Comparison of ENCODE assay signal across 10 mouse cellular contexts in the genomic region with DNA sequence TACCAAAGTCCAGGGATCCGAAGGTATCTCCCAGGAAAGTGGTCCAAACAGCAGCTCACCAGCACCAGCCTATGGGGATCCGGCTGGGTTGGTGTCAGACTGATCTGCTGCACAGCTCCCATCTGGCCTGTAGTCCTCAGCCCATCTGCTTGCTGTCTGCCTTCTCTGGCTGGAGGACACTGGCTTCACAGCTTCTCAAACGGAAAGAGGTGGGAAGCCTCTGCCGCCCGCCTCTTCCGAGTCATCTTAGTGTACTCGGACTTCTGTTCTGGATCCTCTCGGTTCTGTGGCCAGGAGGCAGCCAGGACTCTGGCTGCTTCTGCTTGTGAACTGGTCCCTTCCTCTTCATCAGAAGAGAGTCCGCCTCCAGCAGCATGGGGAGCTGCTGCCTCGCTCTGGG. TPM values are rescaled to one million over a fixed set of nuclear protein-coding genes. Genes with fewer than 3 reads are reported as not detected.
DNase-seq lines count a peak whose midpoint lies in the region; ATAC-seq and TF ChIP-seq lines count a peak whose summit lies in the region.
"Had no signal": no experiment of that assay in that cellular context is flagged by ENCODE, and none has a peak within 500 bp of the region (broad histone marks: within the 10 kb centered on the region; RNA-seq: fewer than 3 reads in every experiment).

No protein-coding gene starts in this region.

- H3K9ac ChIP-seq in forebrain, embryonic 13.5 days: no peak overlapping the region
- H3K9ac ChIP-seq in forebrain, embryonic 16.5 days (replicated peaks; ENCODE audit: low read depth, low read length): no peak overlapping the region
- no peak overlapping the region for H3K9ac ChIP-seq in liver, postnatal 0 days (replicated peaks)
- H3K9ac ChIP-seq in liver, embryonic 11.5 days (ENCODE audit: low read depth, low read length): no peak overlapping the region
- H3K9ac ChIP-seq: neural tube, embryonic 12.5 days had no signal

- H3K4me1 ChIP-seq in forebrain, embryonic 13.5 days: peaks cover 4% of the 10 kb centered on the region; the same call in 1 of the 2 replicates
- no peaks in the 10 kb centered on the region for H3K4me1 ChIP-seq in forebrain, embryonic 16.5 days (replicated peaks; ENCODE audit: control insufficient read depth, insufficient read depth, low read length)
- H3K4me1 ChIP-seq in liver, postnatal 0 days (ENCODE audit: insufficient read depth): 0 out of 2 replicates have a peak, but pooled peaks cover 4% of the 10 kb centered on the region
- no peaks in the 10 kb centered on the region for H3K4me1 ChIP-seq in liver, embryonic 11.5 days (replicated peaks; ENCODE audit: control insufficient read depth, insufficient read depth, low read length)
- peaks cover 21% of the 10 kb centered on the region for H3K4me1 ChIP-seq in olfactory bulb, adult 2 months (ENCODE audit: control insufficient read depth, insufficient read depth, low read length)

- ATAC-seq in forebrain, embryonic 13.5 days: no peak
- ATAC-seq in forebrain, embryonic 16.5 days: no peak
- ATAC-seq in liver, postnatal 0 days: no peak
- no peak for ATAC-seq in liver, embryonic 11.5 days (replicated peaks; ENCODE audit: low FRiP score)
- ATAC-seq: intestine, embryonic 16.5 days had no signal

- WGBS in forebrain, embryonic 13.5 days: 82% methylated on average over 10 of the region's 10 CpGs
- 78% methylated on average over 10 of the region's 10 CpGs for WGBS in forebrain, embryonic 16.5 days
- 80% methylated on average over 10 of the region's 10 CpGs for WGBS in liver, postnatal 0 days (ENCODE audit: insufficient replicate concordance)
- WGBS in liver, embryonic 11.5 days: 85% methylated on average over 10 of the region's 10 CpGs
- 46% methylated on average over 10 of the region's 10 CpGs for WGBS in olfactory bulb, adult 2 months

- no peak for TF ChIP-seq CTCF in liver, postnatal 0 days (IDR thresholded peaks at IDR 0.05; ENCODE audit: low read depth)
- TF ChIP-seq CTCF in olfactory bulb, adult 2 months (IDR thresholded peaks at IDR 0.05; ENCODE audit: insufficient read depth, low read depth, low read length): no peak

- H3K27ac ChIP-seq in forebrain, embryonic 13.5 days: peak overlapping the region; percentile 44; the same call in 1 of the 2 replicates
- no peak overlapping the region for H3K27ac ChIP-seq in forebrain, embryonic 16.5 days (ENCODE audit: low read length)
- H3K27ac ChIP-seq in liver, postnatal 0 days (ENCODE audit: low read depth): 0 out of 2 replicates have a peak overlapping the region, but pooled peaks have one; percentile 11
- no peak overlapping the region for H3K27ac ChIP-seq in liver, embryonic 11.5 days (ENCODE audit: low read depth, low read length)
- peak overlapping the region; percentile 87 for H3K27ac ChIP-seq in olfactory bulb, adult 2 months (ENCODE audit: insufficient read depth, low read depth, low read length)
- H3K27ac ChIP-seq: neural tube, embryonic 12.5 days had no signal

- no peak for TF ChIP-seq EP300 in liver, postnatal 0 days (IDR thresholded peaks at IDR 0.05; ENCODE audit: low read depth)

- peaks cover 94% of the 10 kb centered on the region for H3K36me3 ChIP-seq in forebrain, embryonic 13.5 days (ENCODE audit: poor library complexity, severe bottlenecking)
- H3K36me3 ChIP-seq in forebrain, embryonic 16.5 days (ENCODE audit: control insufficient read depth, insufficient read depth): peaks cover 28% of the 10 kb centered on the region
- peaks cover 58% of the 10 kb centered on the region for H3K36me3 ChIP-seq in liver, postnatal 0 days (replicated peaks; ENCODE audit: insufficient read depth, low read length)
- H3K36me3 ChIP-seq in liver, embryonic 11.5 days (ENCODE audit: control insufficient read depth, insufficient read depth, low read length): peaks cover 32% of the 10 kb centered on the region

- H3K9me3 ChIP-seq in forebrain, embryonic 13.5 days (replicated peaks): no peaks in the 10 kb centered on the region
- H3K9me3 ChIP-seq in forebrain, embryonic 16.5 days (ENCODE audit: control insufficient read depth, low read length): no peaks in the 10 kb centered on the region
- no peaks in the 10 kb centered on the region for H3K9me3 ChIP-seq in liver, postnatal 0 days (ENCODE audit: low read length)
- H3K9me3 ChIP-seq in liver, embryonic 11.5 days (ENCODE audit: control insufficient read depth, low read length): no peaks in the 10 kb centered on the region
- H3K9me3 ChIP-seq: neural tube, embryonic 12.5 days had no signal

- DNase-seq in liver, postnatal 0 days: no peak
- DNase-seq in liver, embryonic 11.5 days (ENCODE audit: low spot score): no peak
- DNase-seq in heart, postnatal 36 days: peak; percentile 41 to 50
- no peak for DNase-seq in ovary, postnatal 36 days (ENCODE audit: low spot score)
- DNase-seq in kidney, postnatal 36 days: no peak

- no peak overlapping the region for H3K4me2 ChIP-seq in forebrain, embryonic 13.5 days
- no peak overlapping the region for H3K4me2 ChIP-seq in forebrain, embryonic 16.5 days (ENCODE audit: low read length)
- H3K4me2 ChIP-seq in liver, postnatal 0 days (ENCODE audit: low read depth, low read length): no peak overlapping the region
- no peak overlapping the region for H3K4me2 ChIP-seq in liver, embryonic 11.5 days
- H3K4me2 ChIP-seq: neural tube, embryonic 12.5 days had no signal

- TF ChIP-seq POLR2A in olfactory bulb, adult 2 months (IDR thresholded peaks at IDR 0.05; ENCODE audit: insufficient read depth, low read depth, low read length): no peak

- no peak overlapping the region for H3K4me3 ChIP-seq in forebrain, embryonic 13.5 days
- no peak overlapping the region for H3K4me3 ChIP-seq in forebrain, embryonic 16.5 days (replicated peaks; ENCODE audit: low read length)
- H3K4me3 ChIP-seq in liver, postnatal 0 days (ENCODE audit: low read depth, low read length): no peak overlapping the region
- no peak overlapping the region for H3K4me3 ChIP-seq in liver, embryonic 11.5 days (ENCODE audit: low read depth, low read length)
- H3K4me3 ChIP-seq in olfactory bulb, adult 2 months (ENCODE audit: insufficient read depth, low read depth, low read length): no peak overlapping the region
- H3K4me3 ChIP-seq: neural tube, embryonic 12.5 days had no signal

- H3K27me3 ChIP-seq in forebrain, embryonic 13.5 days: no peaks in the 10 kb centered on the region
- no peaks in the 10 kb centered on the region for H3K27me3 ChIP-seq in forebrain, embryonic 16.5 days (replicated peaks; ENCODE audit: control insufficient read depth, insufficient read depth, low read length)
- no peaks in the 10 kb centered on the region for H3K27me3 ChIP-seq in liver, postnatal 0 days (ENCODE audit: insufficient read depth, low read length)
- H3K27me3 ChIP-seq in liver, embryonic 11.5 days (replicated peaks; ENCODE audit: control insufficient read depth, insufficient read depth, low read length): no peaks in the 10 kb centered on the region
- H3K27me3 ChIP-seq: neural tube, embryonic 12.5 days had no signal

- intact Hi-C loops in heart, postnatal 36 days (cut with DNase I): no loop called here

RNA-seq across cellular contexts. Expression of a gene that starts 16.4 kb away (rescaled TPM):
- 48.3 and 56.8 TPM in 2 replicates for polyA plus RNA-seq in forebrain, embryonic 13.5 days (2015; fragmentation: Nextera tagmentation; extraction: Ambion mirVana)
- 60.6 and 63.2 TPM in 2 replicates for polyA plus RNA-seq in forebrain, embryonic 16.5 days (2015; fragmentation: Nextera tagmentation; extraction: Ambion mirVana)
- 6.9 and 8.1 TPM in 2 replicates for polyA plus RNA-seq in liver, postnatal 0 days (2015; fragmentation: Nextera tagmentation; extraction: Ambion mirVana)
- polyA plus RNA-seq in liver, embryonic 11.5 days (2014; fragmentation: Nextera tagmentation; extraction: Ambion mirVana): 30.0 and 31.7 TPM in 2 replicates
- 10 to 100 TPM; 28.0 to 28.1 TPM for total RNA-seq in heart, postnatal 36 days (2021)
- polyA plus RNA-seq in olfactory bulb, adult 2 months (2012; ENCODE audit: insufficient read depth, insufficient read length, low replicate concordance, missing spikeins): not detected in 2 replicates

RNA-seq across cellular contexts. Expression of a gene that starts 16.5 kb away (rescaled TPM):
- 27.3 and 30.7 TPM in 2 replicates for polyA plus RNA-seq in forebrain, embryonic 13.5 days (2015; fragmentation: Nextera tagmentation; extraction: Ambion mirVana)
- polyA plus RNA-seq in forebrain, embryonic 16.5 days (2015; fragmentation: Nextera tagmentation; extraction: Ambion mirVana): 33.7 and 40.4 TPM in 2 replicates
- 10.7 and 11.3 TPM in 2 replicates for polyA plus RNA-seq in liver, postnatal 0 days (2015; fragmentation: Nextera tagmentation; extraction: Ambion mirVana)
- 47.1 and 47.3 TPM in 2 replicates for polyA plus RNA-seq in liver, embryonic 11.5 days (2014; fragmentation: Nextera tagmentation; extraction: Ambion mirVana)
- total RNA-seq in heart, postnatal 36 days (2021): 10 to 100 TPM; 14.6 to 15.4 TPM
- polyA plus RNA-seq in olfactory bulb, adult 2 months (2012; ENCODE audit: insufficient read depth, insufficient read length, low replicate concordance, missing spikeins): not detected in 2 replicates

RNA-seq across cellular contexts. Expression of a gene that starts 25.8 kb away (rescaled TPM):
- polyA plus RNA-seq in forebrain, embryonic 13.5 days (2015; fragmentation: Nextera tagmentation; extraction: Ambion mirVana): 18.6 and 20.5 TPM in 2 replicates
- 20.1 and 21.3 TPM in 2 replicates for polyA plus RNA-seq in forebrain, embryonic 16.5 days (2015; fragmentation: Nextera tagmentation; extraction: Ambion mirVana)
- 6.3 and 6.7 TPM in 2 replicates for polyA plus RNA-seq in liver, postnatal 0 days (2015; fragmentation: Nextera tagmentation; extraction: Ambion mirVana)
- 13.2 and 13.4 TPM in 2 replicates for polyA plus RNA-seq in liver, embryonic 11.5 days (2014; fragmentation: Nextera tagmentation; extraction: Ambion mirVana)
- total RNA-seq in heart, postnatal 36 days (2021): 10 to 100 TPM; 10.8 to 12.8 TPM
- not detected in 2 replicates for polyA plus RNA-seq in olfactory bulb, adult 2 months (2012; ENCODE audit: insufficient read depth, insufficient read length, low replicate concordance, missing spikeins)

RNA-seq across cellular contexts. Expression of a gene that starts 25.9 kb away (rescaled TPM):
- polyA plus RNA-seq in forebrain, embryonic 13.5 days (2015; fragmentation: Nextera tagmentation; extraction: Ambion mirVana): 273 and 275 TPM in 2 replicates
- 162 and 174 TPM in 2 replicates for polyA plus RNA-seq in forebrain, embryonic 16.5 days (2015; fragmentation: Nextera tagmentation; extraction: Ambion mirVana)
- polyA plus RNA-seq in liver, postnatal 0 days (2015; fragmentation: Nextera tagmentation; extraction: Ambion mirVana): 67.8 and 69.6 TPM in 2 replicates
- polyA plus RNA-seq in liver, embryonic 11.5 days (2014; fragmentation: Nextera tagmentation; extraction: Ambion mirVana): 309 and 318 TPM in 2 replicates
- 10 to 100 TPM; 53.8 to 55.3 TPM for total RNA-seq in heart, postnatal 36 days (2021)
- not detected in 2 replicates for polyA plus RNA-seq in olfactory bulb, adult 2 months (2012; ENCODE audit: insufficient read depth, insufficient read length, low replicate concordance, missing spikeins)

Comparison
In these comparisons a context has a peak if more than half of its experiments do, and no peak if none do; other contexts are left out.
1. H3K27ac ChIP-seq: peak in forebrain, embryonic 13.5 days (single experiment), liver, postnatal 0 days (single experiment) and olfactory bulb, adult 2 months (single experiment); none in forebrain, embryonic 16.5 days (single experiment) and liver, embryonic 11.5 days (single experiment).
2. DNase-seq: peak in heart, postnatal 36 days (2 of 2); none in liver, postnatal 0 days (single experiment), liver, embryonic 11.5 days (single experiment), ovary, postnatal 36 days (single experiment) and kidney, postnatal 36 days (0 of 2).
3. RNA of a gene that starts 16.5 kb away (polyA plus RNA-seq): 47.1 to 47.3 TPM in liver, embryonic 11.5 days, 33.7 to 40.4 TPM in forebrain, embryonic 16.5 days, 27.3 to 30.7 TPM in forebrain, embryonic 13.5 days and 10.7 to 11.3 TPM in liver, postnatal 0 days; not detected in olfactory bulb, adult 2 months; every median in the first group is over 10 times any median in the second.